Mouse (Mus musculus): ENCODE results near the gene C5ar2.

DNA sequence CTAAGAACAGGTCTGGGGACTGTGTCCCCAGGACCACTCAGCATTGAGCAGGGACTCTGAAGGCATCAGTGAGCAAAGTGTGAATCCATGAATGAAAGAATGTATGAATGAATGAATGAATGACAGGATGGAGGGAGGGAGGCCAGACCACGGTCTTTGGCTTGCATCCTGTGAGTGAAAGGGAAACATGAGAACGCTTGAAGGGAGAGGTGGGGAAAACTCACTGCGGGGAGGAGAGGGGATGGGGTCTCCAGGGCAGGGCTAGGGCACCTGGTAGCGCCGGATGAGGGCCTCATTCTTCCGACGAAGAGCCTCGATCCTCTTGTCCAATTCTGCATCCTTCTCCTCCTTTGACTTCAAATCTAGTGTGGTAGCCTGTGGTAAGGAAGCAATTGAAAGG, 40.0 kb upstream of the C5ar2 start:
- TF ChIP-seq CTCF (IDR thresholded peaks at IDR 0.05; ENCODE audit: insufficient read depth, low read depth, low read length), result no peak
- TF ChIP-seq POLR2A (IDR thresholded peaks at IDR 0.05; ENCODE audit: insufficient read depth, low read depth, low read length), result no peak
